Mouse (Mus musculus) forebrain, embryonic 10.5 days (tissue): Measurements from ENCODE around the gene Fam240b. TPM values are rescaled to one million over a fixed set of nuclear protein-coding genes. Genes with fewer than 3 reads are reported as not detected.

Experiments
- DNase-seq: peaks from one replicate; pipeline ENCODE4 v3.0.0-alpha.2; 2017; ENCODE audit warnings: low spot score; ENCODE audit errors: extremely low spot score
- H3K27ac ChIP-seq: fragments of 300-500 bp; sonication (generic); 2 replicates; pipeline ENCODE4 v1.5.1; 2016; ENCODE audit warnings: mild to moderate bottlenecking
- H3K27me3 ChIP-seq: fragments of 300-500 bp; sonication (generic); 2 replicates; pipeline ENCODE4 v1.6.1; 2016; ENCODE audit warnings: mild to moderate bottlenecking; ENCODE audit not compliant: poor library complexity, severe bottlenecking
- H3K36me3 ChIP-seq: fragments of 300-500 bp; sonication (generic); replicated peaks from 2 replicates; pipeline ENCODE4 v1.6.1; 2016; ENCODE audit warnings: mild to moderate bottlenecking, moderate library complexity
- H3K4me1 ChIP-seq: fragments of 300-500 bp; sonication (generic); 2 replicates; pipeline ENCODE4 v1.6.1; 2016
- H3K4me3 ChIP-seq: fragments of 300-500 bp; sonication (generic); 2 replicates; pipeline ENCODE4 v1.5.1; 2016; ENCODE audit warnings: mild to moderate bottlenecking, moderate library complexity
- H3K9me3 ChIP-seq: fragments of 300-500 bp; sonication (generic); 2 replicates; pipeline ENCODE4 v1.6.1; 2016; ENCODE audit warnings: mild to moderate bottlenecking, moderate library complexity
- WGBS: fragments of 180-500 bp; shearing (Covaris S2); methylation state at CpG from one replicate; pipeline ENCODE4 v1.1.7; 2016; 5-methylcytosine and 5-hydroxymethylcytosine counted together
- polyA plus RNA-seq: library from polyadenylated mRNA; unstranded; fragments of >200 nt; fragmentation: Nextera tagmentation; extraction: Ambion mirVana; gene quantifications from 2 replicates; pipeline ENCODE4 v1.2.1, GENCODE M21; 2016

The Fam240b gene
- polyA plus RNA-seq, 1 experiment from 2014 or later, result not detected

DNA sequence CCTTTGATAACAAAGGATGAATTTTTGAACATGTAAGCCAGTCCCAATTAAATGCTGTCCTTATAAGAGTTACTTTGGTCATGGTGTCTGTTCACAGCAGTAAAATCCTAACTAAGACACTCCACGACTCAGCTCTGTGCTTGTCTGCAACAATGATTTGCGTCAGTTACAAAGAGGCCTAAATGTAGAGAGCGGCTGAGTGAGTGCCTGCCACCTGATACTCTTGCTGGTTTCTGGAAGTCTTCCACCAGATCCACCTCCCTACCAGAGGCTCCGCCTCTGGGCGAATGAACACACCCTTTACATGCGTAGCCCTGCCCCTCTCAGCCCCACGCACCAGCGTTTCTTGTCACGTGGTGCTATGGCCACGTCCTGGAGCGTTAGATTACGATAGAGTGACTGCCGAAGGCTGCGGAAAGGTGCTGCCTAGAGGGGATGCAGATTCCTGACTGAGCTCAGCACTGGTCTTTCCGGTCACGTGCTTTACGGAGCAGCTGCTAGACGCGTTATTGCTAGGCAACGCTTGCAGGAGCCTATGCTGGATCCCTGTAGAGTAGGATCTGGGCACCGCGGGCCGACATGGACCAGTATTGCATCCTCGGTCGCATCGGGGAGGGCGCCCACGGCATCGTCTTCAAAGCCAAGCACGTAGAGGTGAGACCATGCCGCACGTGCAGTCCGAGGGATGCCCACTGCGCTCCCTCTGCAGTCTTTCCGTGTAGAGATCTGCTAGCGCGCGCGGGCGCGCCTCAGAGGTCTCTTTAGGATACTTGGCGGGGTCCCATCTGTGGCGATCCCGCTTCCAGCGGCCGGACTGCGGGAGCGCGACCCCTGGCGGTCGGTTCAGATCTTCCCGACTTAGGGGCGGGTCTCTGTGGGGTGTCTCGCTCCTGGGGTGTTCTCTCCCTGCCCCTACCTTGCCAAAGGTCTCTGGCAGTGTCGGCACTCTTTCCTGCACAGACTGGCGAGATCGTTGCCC, 65.3 kb downstream of the Fam240b start, which contains the start of gene Cdk20:
Cdk20 (plus strand) TSS at position 298 of the 979 bp plus-strand sequence.
- WGBS, result under 1% methylated on average over 56 of the region's 57 CpGs
- Histone ChIP-seq H3K27me3 (no peaks in the 10 kb centered on the region), H3K4me1 (peaks cover 17% of the 10 kb centered on the region), H3K27ac (peak within 1 kb of the TSS; percentile 89), H3K9me3 (no peaks in the 10 kb centered on the region), H3K4me3 (peak within 1 kb of the TSS; percentile 64), H3K36me3 (0 out of 2 replicates have a peak, but pooled peaks cover 2% of the 10 kb centered on the region)
- peak; percentile 93 for DNase-seq

Other genes with a start within 250 kb of the Fam240b start
- gene Cdc14b, start 222.5 kb downstream of the Fam240b start, polyA plus RNA-seq, result 18.8 TPM in 2 replicates
- 26.3 and 27.2 TPM in 2 replicates for gene Aaed1, start 185.1 kb downstream of the Fam240b start, polyA plus RNA-seq
- 135 and 141 TPM in 2 replicates for gene Ctsl, start 126.9 kb downstream of the Fam240b start, polyA plus RNA-seq
- gene Cdk20, start 65.5 kb downstream of the Fam240b start, polyA plus RNA-seq, result 10.2 and 10.8 TPM in 2 replicates